Mouse (Mus musculus): ENCODE measurements at regions not wholly inside any gene's neighbourhood (a gene's known extent, or its start where the extent isn't known, plus 50 kb on each side); places are given as distances from the start of the nearest gene placed in this dataset.

DNA sequence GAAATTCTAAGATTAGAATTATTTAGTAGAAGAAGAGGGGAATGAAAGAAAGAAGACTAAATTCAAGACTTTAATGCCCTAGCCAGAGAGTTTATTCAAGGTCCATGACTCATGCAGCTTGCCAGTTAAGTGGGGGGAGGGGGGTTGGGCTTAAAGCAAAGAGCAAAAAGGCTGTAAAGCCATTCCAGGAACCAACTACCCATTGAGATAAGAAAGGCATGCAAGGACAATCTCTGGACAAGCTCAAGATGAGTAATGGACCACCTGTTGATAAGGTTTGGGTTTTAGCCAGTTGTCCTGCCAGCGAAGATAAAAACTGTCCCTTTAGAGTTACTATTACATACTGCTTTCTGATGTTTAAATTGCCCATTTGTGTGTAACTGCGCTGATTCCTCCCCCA is 392.5 kb upstream of the Rarb start:
- TF ChIP-seq CTCF (IDR thresholded peaks at IDR 0.05; ENCODE audit: insufficient read depth, low read length) (no peak), POLR2A (IDR thresholded peaks at IDR 0.05; ENCODE audit: borderline replicate concordance, extremely low read depth, low read depth, low read length) (no peak)
